Mouse (Mus musculus) embryonic facial prominence, embryonic 10.5 days (tissue): ENCODE data around the gene Trpv4. TPM values are rescaled to one million over a fixed set of nuclear protein-coding genes. Genes with fewer than 3 reads are reported as not detected.

ENCODE experiments used
- DNase-seq: peaks from one replicate; pipeline ENCODE4 v3.0.0-alpha.2; 2017; ENCODE audit warnings: low spot score
- H3K27ac ChIP-seq: fragments of 300-500 bp; sonication (generic); replicated peaks from 2 replicates; pipeline ENCODE4 v1.5.1; 2016; ENCODE audit warnings: mild to moderate bottlenecking
- H3K27me3 ChIP-seq: fragments of 300-500 bp; sonication (generic); replicated peaks from 2 replicates; pipeline ENCODE4 v1.6.1; 2016; ENCODE audit warnings: low read depth, mild to moderate bottlenecking; ENCODE audit not compliant: poor library complexity, severe bottlenecking
- H3K36me3 ChIP-seq: fragments of 300-500 bp; sonication (generic); replicated peaks from 2 replicates; pipeline ENCODE4 v1.6.1; 2016; ENCODE audit warnings: mild to moderate bottlenecking, moderate library complexity
- H3K4me1 ChIP-seq: fragments of 300-500 bp; sonication (generic); 2 replicates; pipeline ENCODE4 v1.6.1; 2016
- H3K4me3 ChIP-seq: fragments of 300-500 bp; sonication (generic); 2 replicates; pipeline ENCODE4 v1.5.1; 2016; ENCODE audit warnings: mild to moderate bottlenecking, moderate library complexity
- H3K9me3 ChIP-seq: fragments of 300-500 bp; sonication (generic); 2 replicates; pipeline ENCODE4 v1.6.1; 2016; ENCODE audit warnings: mild to moderate bottlenecking
- WGBS: fragments of 180-500 bp; shearing (Covaris S2); methylation state at CpG from one replicate; pipeline ENCODE4 v1.1.7; 2016; 5-methylcytosine and 5-hydroxymethylcytosine counted together
- polyA plus RNA-seq: library from polyadenylated mRNA; unstranded; fragments of >200 nt; fragmentation: Nextera tagmentation; extraction: Ambion mirVana; gene quantifications from 2 replicates; pipeline ENCODE4 v1.2.1, GENCODE M21; 2016

Trpv4 gene
- polyA plus RNA-seq, 1 experiment from 2014 or later = 0.91 TPM

DNA sequence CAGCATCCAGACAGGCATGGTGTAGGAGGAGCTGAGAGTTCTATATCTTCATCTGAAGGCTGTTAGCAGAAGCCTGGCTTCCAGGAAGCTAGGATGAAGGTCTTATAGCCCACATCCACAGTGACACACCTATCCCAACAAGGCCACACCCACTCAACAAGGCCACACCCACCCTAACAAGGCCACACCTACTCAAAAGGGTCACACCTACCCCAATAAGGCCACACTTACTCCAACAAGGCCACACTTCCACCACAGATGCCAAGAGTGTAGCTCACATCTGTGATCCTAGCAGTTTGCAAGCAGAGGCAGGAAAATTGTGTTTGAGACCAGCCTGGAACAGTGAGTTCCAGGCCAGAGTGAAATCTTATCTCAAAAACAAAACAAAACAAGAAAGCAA, 29.7 kb upstream of the Trpv4 start:
- Histone ChIP-seq H3K4me3 (no peak overlapping the region), H3K4me1 (peaks cover 62% of the 10 kb centered on the region), H3K27me3 (peaks cover 17% of the 10 kb centered on the region), H3K36me3 (no peaks in the 10 kb centered on the region), H3K9me3 (no peaks in the 10 kb centered on the region), H3K27ac (no peak overlapping the region)
- DNase-seq = no peak

DNA sequence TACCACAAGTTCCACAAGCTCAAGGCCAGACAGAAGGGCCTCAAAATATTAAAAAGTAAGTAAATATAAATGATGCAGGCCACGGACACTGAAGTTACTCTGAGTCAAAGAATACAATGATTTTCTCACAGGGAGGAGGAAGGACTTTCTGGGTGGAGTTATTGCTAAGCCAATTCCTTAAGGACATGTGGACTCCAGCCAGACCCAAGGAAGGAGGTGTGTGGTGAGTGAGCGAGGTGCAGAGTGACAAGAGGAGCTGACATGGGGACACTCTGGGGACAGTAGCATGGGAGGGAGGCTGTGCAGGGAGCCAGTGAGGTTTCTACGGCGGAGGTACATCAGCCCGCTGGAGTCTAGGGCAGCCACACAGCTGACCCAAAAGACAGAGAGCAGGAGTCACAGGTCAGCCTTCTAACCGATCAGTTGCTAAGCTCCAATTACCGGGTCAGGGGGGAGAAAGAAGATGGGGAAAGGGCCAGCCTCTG, 28.5 kb upstream of the Trpv4 start:
- no peak overlapping the region for H3K27ac ChIP-seq
- H3K4me1 ChIP-seq = peaks cover 66% of the 10 kb centered on the region

DNA sequence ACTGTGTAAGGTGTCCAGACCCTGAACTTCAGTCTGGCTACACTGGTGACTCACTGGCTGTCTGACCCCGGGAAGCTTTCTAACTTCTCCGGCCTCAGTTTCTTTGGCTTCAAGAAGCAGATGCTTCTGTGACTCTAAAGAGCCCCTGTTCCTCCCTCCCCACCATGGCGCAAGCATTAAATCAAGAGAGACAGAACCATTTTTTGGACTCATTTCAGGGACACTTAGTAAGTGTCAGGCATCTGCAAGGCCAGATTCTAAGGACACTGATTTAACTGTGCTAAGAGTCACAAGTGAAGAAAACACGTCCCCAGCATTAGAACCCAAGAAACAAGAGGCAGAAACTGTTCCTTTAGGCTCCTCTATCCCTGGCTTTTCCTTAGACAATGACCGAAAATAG, 27.8 kb upstream of the Trpv4 start:
- Histone ChIP-seq H3K36me3 (no peaks in the 10 kb centered on the region), H3K9me3 (no peaks in the 10 kb centered on the region), H3K4me1 (peaks cover 70% of the 10 kb centered on the region), H3K27ac (no peak overlapping the region), H3K27me3 (peaks cover 17% of the 10 kb centered on the region), H3K4me3 (no peak overlapping the region)
- no peak for DNase-seq
- WGBS = 87% methylated on average over 5 of the region's 5 CpGs

More for the DNA sequence above, 28.5 kb upstream of the Trpv4 start:
- peaks cover 17% of the 10 kb centered on the region for H3K27me3 ChIP-seq
- 58% methylated on average over 7 of the region's 7 CpGs for WGBS
- no peak for DNase-seq
- H3K4me3 ChIP-seq = no peak overlapping the region
- no peaks in the 10 kb centered on the region for H3K36me3 ChIP-seq
- H3K9me3 ChIP-seq = no peaks in the 10 kb centered on the region

DNA sequence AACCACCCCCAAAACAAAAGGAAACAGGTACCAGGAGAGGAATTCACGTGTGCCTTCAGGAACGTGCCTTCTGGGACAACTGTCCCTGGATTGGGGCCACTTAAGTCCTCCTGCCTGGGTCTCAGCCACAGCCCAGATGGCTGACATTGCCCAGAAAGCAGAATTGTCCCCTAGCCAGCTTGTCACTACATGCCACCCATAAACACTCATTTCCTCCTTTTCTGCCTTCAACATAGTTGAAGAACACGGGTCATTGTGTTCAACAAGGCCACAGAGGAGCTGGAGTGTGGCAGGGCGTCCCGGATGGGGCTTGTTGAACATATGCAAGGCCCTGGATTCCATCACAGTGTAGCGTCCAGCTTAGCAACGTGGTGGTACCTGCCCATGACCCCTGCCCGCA, 23.5 kb upstream of the Trpv4 start:
- H3K27ac ChIP-seq = peak overlapping the region; percentile 31
- no peak for DNase-seq
- H3K4me3 ChIP-seq = no peak overlapping the region
- H3K27me3 ChIP-seq = no peaks in the 10 kb centered on the region
- H3K4me1 ChIP-seq = peaks cover 60% of the 10 kb centered on the region
- peaks cover 12% of the 10 kb centered on the region for H3K36me3 ChIP-seq
- H3K9me3 ChIP-seq = no peaks in the 10 kb centered on the region
- WGBS = 83% methylated on average over 8 of the region's 8 CpGs

DNA sequence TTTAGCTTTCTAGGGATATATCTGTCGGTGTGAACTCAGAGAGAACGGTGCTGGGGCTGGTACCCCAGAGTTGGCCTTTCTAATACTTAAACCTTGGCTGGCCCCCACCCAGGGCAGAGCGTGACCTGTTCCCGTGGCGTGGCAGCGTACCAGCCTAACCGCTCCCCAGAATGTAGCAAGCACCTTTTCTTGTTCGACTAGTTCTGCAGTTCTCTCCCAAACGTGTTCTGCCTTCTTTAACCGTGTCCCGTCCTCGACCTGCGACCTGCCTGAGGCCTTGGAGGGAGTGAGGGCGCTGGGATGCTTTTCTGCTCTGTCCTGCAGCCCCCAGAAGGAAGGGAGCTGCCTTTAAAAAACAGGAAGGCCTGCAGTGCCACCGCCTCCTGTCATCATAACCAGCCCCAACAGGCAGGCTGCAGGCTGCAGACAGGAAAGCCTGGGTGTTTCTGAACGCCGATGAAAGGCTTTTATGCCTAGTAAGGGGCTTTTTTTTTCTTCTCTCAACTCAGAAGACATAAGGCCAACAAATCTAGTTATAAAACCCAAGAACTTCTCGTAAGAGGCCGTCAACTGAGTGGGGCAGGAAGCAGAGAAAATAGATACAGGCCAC, 22.6 kb upstream of the Trpv4 start:
- no peaks in the 10 kb centered on the region for H3K9me3 ChIP-seq
- 66% methylated on average over 19 of the region's 19 CpGs for WGBS
- DNase-seq = no peak
- peaks cover 22% of the 10 kb centered on the region for H3K36me3 ChIP-seq
- H3K27ac ChIP-seq = peak overlapping the region; percentile 57
- peaks cover 59% of the 10 kb centered on the region for H3K4me1 ChIP-seq
- H3K4me3 ChIP-seq = no peak overlapping the region
- no peaks in the 10 kb centered on the region for H3K27me3 ChIP-seq

- 67% methylated on average over 17 of the region's 17 CpGs for WGBS
- no peaks in the 10 kb centered on the region for H3K27me3 ChIP-seq
- H3K36me3 ChIP-seq = peaks cover 28% of the 10 kb centered on the region
- H3K4me3 ChIP-seq = no peak overlapping the region
- peak overlapping the region; percentile 57 for H3K27ac ChIP-seq
- peaks cover 57% of the 10 kb centered on the region for H3K4me1 ChIP-seq
- no peak for DNase-seq
- no peaks in the 10 kb centered on the region for H3K9me3 ChIP-seq
Measured at GRCm38 (mm10) chr5:114679841-114680591, 21.8 kb upstream of the Trpv4 start.

GRCm38 (mm10) chr5:114674594-114674993, 16.4 kb upstream of the Trpv4 start:
- DNase-seq = no peak
- peaks cover 17% of the 10 kb centered on the region for H3K4me1 ChIP-seq
- no peak overlapping the region for H3K4me3 ChIP-seq
- H3K36me3 ChIP-seq = peaks cover 59% of the 10 kb centered on the region
- no peaks in the 10 kb centered on the region for H3K27me3 ChIP-seq
- WGBS = 88% methylated on average over 8 of the region's 8 CpGs
- H3K9me3 ChIP-seq = no peaks in the 10 kb centered on the region
- H3K27ac ChIP-seq = no peak overlapping the region

- no peak for DNase-seq
- peaks cover 59% of the 10 kb centered on the region for H3K36me3 ChIP-seq
- WGBS = 89% methylated on average over 13 of the region's 13 CpGs
Measured at GRCm38 (mm10) chr5:114673114-114673513, 14.9 kb upstream of the Trpv4 start.

DNA sequence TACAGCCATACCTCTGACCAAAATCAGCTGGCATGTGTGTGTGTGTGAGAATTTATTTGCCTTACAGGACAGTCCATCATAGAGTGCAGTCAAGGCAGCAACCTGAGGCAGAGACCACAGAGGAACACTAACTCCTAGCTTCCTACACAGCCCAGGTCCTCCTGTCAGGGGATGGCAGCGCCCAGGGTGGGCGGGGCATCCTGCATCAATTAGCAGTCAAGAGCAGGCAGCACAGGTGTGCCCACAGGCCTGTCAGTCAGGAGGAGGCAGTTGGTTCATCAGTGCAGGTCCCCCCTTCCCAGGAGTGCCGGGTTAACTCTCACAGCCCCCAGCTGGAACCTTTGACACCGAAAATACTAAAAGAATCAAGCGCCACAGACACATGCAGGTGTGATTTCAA, 10.8 kb upstream of the Trpv4 start:
- H3K4me3 ChIP-seq = no peak overlapping the region
- peaks cover 35% of the 10 kb centered on the region for H3K4me1 ChIP-seq
- peaks cover 21% of the 10 kb centered on the region for H3K36me3 ChIP-seq
- 90% methylated on average over 5 of the region's 5 CpGs for WGBS
- no peak overlapping the region for H3K27ac ChIP-seq
- no peak for DNase-seq
- no peaks in the 10 kb centered on the region for H3K9me3 ChIP-seq
- 0 out of 2 replicates have a peak, but pooled peaks cover 9% of the 10 kb centered on the region for H3K27me3 ChIP-seq

More at GRCm38 (mm10) chr5:114673114-114673513, 14.9 kb upstream of the Trpv4 start:
- Histone ChIP-seq H3K27ac (no peak overlapping the region), H3K4me1 (peaks cover 11% of the 10 kb centered on the region; the same call in 1 of the 2 replicates), H3K27me3 (0 out of 2 replicates have a peak, but pooled peaks cover 9% of the 10 kb centered on the region), H3K9me3 (no peaks in the 10 kb centered on the region), H3K4me3 (no peak overlapping the region)

GRCm38 (mm10) chr5:114667228-114667856, 9.1 kb upstream of the Trpv4 start:
- Histone ChIP-seq H3K9me3 (no peaks in the 10 kb centered on the region), H3K36me3 (peaks cover 7% of the 10 kb centered on the region; the same call in 1 of the 2 replicates), H3K4me3 (peak overlapping the region; percentile 47), H3K4me1 (peaks cover 35% of the 10 kb centered on the region), H3K27me3 (0 out of 2 replicates have a peak, but pooled peaks cover 9% of the 10 kb centered on the region), H3K27ac (no peak overlapping the region)
- 4% methylated on average over 36 of the region's 36 CpGs for WGBS
- DNase-seq = peak; percentile 99

DNA sequence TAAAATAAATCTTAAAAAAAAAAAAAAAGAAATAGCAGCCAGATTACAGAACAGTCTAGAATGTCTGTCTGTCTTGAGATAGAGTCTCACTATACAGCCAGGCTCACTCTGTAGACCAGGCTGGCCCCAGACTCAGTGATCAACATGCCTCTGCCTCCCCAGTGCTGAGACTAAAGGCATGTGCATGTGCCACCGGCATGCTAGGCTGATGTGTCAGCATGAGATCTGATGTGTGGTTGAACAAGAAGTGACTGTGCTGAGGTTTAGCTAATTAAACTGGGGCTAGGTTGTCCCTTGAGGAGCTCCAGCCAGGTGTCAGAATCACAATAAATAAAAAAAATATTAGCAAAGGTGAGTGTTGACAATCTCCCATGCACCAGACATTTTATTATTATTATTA, 8.4 kb upstream of the Trpv4 start:
- Histone ChIP-seq H3K36me3 (peaks cover 7% of the 10 kb centered on the region; the same call in 1 of the 2 replicates), H3K27me3 (0 out of 2 replicates have a peak, but pooled peaks cover 9% of the 10 kb centered on the region), H3K4me3 (no peak overlapping the region), H3K9me3 (no peaks in the 10 kb centered on the region), H3K4me1 (peaks cover 35% of the 10 kb centered on the region), H3K27ac (no peak overlapping the region)
- DNase-seq = no peak
- 79% methylated on average over 1 of the region's 1 CpGs for WGBS

DNA sequence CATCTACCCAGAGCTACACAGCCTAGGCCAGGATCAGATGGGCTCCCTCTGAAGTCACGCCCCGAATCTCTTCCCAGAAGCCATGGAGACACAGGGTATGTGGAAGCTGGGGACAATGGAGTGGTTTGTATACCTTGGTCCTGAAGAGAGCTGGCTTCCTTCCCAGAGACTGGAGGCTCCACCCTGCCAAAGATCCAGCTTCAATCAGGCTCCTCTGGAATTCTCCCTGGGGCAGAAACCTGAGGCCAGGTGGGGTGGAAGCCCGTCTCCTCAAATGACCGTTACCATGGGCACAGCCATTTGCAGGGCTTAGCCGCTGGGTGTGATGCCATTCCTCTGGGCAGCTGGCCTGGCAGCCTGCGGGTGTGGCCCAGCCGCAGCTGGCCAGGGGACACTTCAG, 6.5 kb upstream of the Trpv4 start:
- Histone ChIP-seq H3K27ac (no peak overlapping the region; the same call in 1 of the 2 replicates), H3K4me1 (peaks cover 31% of the 10 kb centered on the region), H3K27me3 (peaks cover 21% of the 10 kb centered on the region), H3K9me3 (no peaks in the 10 kb centered on the region), H3K36me3 (0 out of 2 replicates have a peak, but pooled peaks cover 1% of the 10 kb centered on the region), H3K4me3 (no peak overlapping the region)
- DNase-seq = peak; percentile 46
- WGBS = 50% methylated on average over 7 of the region's 7 CpGs
